Mouse (Mus musculus) right cerebral cortex, adult 18-20 months (tissue): Measurements from ENCODE around the gene Ccdc93.

Source experiments
- DNase-seq: peaks from one replicate; pipeline ENCODE4 v3.0.0; 2022; ENCODE audit warnings: mixed read lengths

Ccdc93 gene

GRCm38 (mm10) chr1:121430938-121431928, at the start of gene Ccdc93:
Gene Ccdc93 (plus strand): TSS chr1:121431049.
- peak; percentile 98 for DNase-seq

DNA sequence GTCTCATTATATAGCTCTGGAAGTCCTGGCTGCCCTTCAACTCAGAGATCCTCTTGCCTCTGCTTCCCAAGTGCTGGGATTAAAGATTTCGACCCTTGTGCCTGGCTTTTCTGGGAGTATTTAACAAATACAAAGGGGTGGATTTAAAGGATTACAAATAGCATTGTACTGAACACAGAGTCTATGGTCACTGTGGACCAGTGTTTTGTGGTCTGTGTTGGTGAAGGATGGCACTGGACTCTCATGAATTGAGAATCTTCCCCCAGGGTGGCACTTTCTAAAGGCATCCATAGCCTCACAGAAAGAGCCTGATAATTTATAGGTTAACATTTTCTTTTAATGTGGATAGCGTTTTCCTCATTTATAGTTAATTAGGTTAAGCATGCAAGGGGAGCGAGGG, 49.3 kb upstream of the Ccdc93 start:
- no peak for DNase-seq

DNA sequence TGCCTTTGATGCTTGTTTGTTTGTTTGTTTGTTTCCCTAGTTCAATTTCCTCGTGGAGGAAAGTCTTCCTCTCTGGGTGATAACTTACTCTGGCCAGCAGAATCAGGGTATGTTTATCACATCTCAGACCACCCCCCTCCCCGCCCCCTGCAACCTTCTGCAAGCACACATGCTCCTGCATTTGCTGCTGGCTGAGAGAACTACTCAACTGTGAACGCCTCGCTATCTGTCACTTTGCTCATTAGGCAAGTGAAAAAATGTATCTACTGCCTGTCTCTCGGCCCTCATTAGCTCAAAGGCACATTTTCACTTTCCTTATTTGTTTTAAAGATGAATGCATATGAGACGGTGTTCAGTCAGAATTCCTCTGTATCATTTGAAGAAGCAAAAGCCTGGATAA, 42.5 kb upstream of the Ccdc93 start:
- no peak for DNase-seq

DNA sequence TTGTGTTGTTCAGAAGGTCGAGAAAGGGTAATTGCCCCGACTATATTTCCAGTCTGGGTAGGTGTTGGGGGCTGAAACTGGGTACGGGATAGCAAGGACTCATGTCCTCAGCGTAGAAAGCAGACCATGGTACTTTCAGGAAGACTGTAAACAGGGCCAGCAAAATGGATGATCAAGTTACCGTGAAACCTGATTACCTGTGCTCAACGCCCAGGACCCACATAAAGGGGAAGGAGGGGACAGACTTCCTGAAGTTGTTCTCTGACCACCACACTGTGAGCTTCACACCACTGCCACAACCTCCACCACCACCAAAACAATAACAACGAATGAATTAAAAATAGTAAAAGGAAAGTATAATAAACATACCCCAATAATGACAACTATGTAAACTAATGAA, 42.1 kb upstream of the Ccdc93 start:
- DNase-seq = no peak

GRCm38 (mm10) chr1:121389574-121389973, 41.3 kb upstream of the Ccdc93 start:
- DNase-seq = no peak

DNA sequence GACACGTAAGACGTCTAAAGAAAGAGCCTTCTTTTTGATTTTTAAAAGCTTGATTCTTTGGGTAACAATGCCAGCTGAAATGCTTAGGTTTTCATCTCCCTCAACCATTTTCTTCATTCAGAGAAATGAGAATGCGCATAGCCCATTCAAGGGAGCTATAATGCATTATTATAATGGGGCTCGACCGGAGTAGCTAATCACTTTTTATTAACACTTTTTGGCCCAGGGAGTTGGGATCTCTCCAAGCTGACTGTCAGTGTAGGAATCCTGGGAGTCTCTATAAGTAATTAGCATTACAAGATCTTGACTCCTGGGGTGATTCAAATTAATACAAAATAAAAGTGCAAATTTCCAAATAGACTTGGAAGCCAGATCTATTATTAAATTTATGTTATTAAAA, 40.8 kb upstream of the Ccdc93 start:
- DNase-seq = no peak

DNA sequence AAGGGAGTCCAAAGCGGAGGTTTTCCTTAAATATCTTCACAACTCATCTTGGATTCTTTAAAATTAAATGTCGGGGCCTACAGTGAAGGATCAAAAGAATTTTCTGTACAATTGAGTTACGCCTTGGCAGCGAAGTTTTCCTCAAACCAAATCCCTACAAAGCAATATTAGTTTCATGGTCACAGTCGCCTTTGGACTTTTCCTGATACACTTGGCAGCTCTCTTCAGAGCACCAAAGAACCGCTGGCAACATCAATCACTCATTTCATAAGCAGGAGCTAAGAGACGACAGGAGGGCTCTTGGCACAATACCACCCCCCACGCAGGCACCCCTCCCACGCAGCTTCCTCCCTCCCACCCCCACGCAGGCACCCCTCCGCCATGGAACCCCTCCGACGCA, 40.4 kb upstream of the Ccdc93 start:
- no peak for DNase-seq

GRCm38 (mm10) chr1:121390855-121391254, 40.0 kb upstream of the Ccdc93 start:
- no peak for DNase-seq

GRCm38 (mm10) chr1:121393117-121393516, 37.7 kb upstream of the Ccdc93 start:
- DNase-seq = no peak

DNA sequence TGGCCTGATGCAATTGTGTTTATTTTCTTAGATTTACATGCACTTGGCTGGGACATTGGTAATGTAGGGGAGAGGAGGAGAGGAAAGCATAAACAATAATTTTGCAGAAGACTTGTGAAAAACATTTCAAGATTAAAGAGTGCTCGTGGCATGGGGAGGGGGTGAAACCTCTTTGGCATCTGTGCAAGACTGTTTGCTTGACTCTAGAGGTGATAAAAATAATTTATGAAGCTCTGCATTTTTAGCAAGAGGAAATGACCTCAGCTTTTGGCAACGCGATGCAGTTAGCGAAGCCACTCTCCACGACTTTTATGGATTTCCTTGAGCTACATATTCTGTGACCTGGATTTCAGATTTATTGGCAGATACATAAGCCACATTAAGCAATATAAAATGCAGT, 36.1 kb upstream of the Ccdc93 start:
- no peak for DNase-seq

DNA sequence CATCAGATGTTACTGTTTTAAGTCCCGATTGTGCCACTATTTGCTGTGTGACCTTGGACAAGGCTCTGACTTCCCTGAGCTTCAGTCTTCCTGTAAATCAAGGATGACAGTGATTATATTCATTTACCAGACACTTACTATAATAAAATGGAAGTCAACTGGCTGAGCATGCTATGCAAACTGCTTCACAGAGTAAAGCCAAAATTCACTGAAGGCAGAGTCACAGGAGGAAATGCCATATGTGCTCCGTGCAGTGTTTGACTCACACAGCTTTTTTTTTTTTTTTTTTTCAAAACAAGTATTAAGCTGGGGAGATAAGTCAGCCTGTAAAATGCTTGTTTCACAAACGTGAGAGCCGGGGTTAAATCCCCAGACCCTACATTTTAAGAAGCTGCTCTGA, 34.3 kb upstream of the Ccdc93 start:
- DNase-seq = no peak

- DNase-seq = no peak
Measured at GRCm38 (mm10) chr1:121398231-121398630, 32.6 kb upstream of the Ccdc93 start.

DNA sequence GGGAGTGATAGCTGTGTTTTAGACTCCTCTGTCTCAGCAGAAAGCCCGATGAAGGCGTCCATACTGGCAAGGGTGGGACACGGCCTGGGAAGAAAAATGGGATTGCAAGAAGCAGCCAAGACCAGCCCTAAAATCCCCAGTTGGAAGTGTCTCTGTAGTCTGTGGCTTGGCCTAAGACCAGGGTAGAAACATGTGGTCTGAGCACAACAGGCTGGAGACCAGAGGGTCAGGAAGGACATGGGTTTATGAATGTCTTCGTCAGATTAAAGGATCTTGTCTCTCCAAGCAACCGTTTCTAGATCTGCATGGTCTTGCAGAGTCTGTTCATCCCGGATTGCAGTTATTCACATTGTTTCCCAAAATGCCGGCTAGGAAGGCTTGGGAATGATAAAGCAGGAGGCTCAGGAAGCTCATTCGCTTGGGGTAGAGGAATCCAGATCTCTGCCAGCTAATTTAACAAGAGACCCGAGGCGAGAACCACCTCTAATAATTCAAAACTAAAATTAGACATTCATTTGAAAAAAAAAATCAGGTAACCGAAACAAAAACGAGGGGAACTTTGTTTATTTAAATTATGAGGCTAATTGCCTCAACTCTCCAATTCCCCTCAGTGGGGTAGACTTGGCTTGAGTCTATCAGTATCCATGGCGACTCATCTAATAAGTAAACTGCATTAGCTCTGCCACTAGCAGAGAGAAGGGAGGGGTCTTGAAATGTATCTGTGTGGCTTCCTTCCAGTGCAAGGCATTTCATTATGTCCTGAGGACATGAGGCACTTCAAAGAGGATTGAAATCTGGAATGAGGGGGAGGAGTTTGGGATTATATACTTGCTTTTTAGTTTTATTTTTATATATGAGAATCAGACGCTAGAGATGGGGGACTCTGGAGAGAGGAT, 31.6 kb upstream of the Ccdc93 start:
- no peak for DNase-seq

GRCm38 (mm10) chr1:121400243-121400642, 30.6 kb upstream of the Ccdc93 start:
- peak; percentile 30 for DNase-seq

DNA sequence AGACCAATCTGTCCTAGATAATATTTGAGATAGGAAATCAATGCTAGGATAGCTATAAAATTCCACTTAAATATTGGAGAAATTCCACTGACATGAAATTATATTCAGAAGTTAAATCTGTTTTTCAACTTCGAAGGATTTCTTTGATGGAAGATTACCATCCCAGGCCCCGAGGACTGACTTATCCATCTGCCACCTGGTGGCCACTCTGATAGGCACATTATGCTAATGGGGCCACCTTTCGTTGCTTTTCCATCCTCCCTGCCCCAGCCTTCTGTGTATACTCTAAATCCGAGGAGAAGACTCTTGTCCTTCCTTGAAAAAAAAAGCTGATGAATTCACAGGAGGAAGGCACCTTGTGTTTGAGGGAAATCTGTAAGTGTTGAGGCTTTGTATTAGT, 11.8 kb upstream of the Ccdc93 start:
- DNase-seq = peak; percentile 39

DNA sequence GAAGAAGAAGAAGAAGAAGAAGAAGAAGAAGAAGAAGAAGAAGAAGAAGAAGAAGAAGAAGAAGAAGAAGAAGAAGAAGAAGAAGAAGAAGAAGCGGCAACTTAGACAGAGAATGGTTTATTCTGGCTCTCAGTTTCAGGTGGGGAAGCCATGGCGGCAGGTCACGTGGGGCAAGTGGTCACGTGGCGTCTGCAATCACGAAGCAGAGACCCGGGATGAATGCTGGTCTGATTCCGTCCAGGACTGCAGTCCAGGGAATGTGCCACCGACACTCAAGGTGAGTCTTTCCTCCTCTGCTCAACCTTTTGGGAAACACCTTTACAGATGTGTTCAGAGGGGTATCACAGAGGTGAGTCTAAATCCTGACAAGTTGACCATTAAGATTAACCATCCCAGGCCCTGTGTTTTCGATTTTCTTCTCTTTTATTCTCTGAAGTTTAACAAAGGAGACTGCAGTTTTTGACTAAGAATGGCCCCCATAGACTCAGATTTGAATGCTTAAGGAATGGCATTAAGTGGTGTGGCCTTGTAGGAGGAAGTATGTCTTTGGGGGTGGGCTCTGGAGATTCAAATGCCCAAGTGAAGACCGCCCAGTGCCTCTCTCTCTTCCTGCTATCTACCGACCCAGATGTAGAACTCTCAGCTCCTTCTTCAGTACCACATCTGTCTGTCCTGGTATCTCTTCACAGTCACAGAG, 11.1 kb upstream of the Ccdc93 start:
- no peak for DNase-seq

DNA sequence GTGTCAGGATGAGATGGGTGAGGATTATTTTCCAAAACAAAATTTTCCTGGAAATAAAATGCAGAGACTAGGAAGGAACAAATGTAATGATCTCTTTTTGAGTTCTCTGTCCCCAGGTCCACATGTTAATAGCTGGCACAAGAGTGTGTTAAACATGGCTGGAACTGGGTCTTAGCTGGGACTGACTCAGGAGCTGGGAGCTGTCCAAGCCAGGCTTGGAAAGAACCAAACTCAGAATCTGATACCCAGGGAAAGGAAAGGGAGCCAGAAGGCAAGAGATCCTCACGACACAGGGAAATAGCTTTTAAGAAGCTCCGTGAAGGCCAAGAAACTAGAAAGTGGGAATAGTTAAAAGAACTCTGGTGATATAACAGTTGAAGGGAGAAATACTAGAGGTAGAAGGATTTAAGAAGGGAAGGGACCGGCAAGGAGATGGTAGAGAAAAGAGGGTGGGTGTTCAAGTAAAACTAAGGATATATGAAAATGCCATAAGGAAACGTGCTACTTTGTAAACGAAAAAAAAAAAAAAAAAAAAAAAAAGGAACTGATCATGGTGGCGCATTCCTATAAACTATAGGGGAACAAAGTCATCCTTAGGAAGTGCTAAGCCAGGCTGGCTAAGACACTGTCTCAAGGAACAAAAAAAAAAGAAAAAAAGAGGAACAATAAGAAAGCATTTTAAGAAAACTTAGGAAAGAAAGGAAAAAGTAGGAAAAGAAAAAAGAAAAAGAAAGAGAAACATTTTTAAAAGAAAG, 489 bp upstream of the Ccdc93 start:
- DNase-seq = no peak

DNA sequence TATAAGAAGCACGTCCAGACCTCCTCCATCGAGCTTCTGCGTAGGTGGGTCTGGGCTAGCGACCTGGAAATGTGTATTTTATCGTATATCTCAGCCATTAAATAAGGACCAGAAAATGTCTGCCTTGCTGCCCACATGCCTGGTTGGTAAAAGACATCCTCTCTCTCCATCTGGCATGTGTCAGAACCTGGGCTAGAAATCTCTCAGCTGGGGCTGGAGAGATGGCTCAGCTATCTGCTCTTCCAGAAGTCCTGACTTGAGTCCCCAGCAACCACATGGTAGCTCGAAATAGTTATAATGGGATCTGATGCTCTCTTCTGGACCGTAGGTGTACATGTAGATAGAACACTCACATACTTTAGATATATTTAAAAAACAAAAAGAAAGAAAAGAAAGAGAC, 5.1 kb downstream of the Ccdc93 start:
- peak; percentile 46 for DNase-seq

DNA sequence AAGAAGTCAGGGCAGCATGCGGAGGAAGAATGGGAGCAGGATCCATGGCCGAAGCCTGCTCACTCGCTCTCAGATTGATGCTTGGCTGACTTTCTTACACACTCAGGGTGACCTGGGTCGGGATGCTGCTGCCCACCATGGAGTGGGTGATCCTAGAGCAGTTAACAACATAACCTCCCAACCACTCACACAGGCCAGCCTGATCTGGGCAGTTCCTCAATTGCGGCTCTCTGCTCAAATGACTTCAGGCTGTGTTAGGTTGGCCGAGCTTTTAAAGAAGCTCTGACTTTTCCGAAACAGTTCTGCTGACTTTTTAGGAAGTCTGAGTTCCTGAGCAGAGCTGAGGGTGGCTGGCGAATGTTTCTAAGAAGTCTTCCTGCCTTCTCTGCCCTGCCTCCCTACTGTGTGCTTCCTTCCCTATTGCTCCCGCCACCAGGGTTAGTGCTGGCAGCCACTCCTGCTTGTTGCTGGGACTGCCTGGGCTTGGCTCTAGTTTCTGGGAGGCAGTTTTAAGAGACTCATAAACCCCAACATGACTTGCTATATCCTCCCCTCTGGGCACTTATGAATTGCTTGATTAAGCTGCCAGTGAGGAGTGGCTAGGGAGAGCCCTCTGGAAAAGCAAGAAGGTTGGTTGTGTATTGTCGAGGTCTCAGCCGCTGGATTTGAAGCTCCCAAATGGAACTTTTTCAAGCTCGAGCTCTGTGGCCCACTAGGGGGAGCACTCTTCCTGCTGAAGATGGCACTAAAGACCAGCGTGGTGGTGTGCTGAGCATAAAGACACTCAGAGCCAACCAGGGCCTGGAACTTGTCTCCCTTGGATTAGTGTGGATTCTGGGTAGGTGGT, 9.9 kb downstream of the Ccdc93 start:
- DNase-seq = peak; percentile 77

- DNase-seq = no peak
Measured at GRCm38 (mm10) chr1:121444147-121444546, 13.3 kb downstream of the Ccdc93 start.

DNA sequence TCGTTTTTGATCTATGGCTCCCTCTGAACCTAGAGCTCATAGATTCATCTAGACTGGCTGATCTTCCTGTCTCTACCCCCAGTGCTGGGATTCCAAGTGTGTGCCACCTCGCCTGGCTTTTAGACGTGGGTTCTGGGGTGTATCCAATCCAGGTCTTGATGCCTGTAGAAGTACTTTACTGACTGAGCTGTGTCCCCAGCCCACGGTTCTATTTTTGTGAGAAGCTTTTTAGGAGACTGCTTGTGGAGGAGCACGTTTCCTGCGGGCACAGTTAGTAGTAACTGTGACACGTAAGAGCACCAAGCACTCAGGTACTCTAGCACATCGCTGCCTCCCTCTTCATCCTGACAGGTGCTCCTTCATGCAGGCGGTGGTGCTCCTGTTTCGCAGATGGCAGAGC, 16.4 kb downstream of the Ccdc93 start:
- DNase-seq = peak; percentile 22
